Mouse (Mus musculus): ENCODE data around the gene Gdf7. TPM values are rescaled to one million over a fixed set of nuclear protein-coding genes. Genes with fewer than 3 reads are reported as not detected.

Gdf7 gene
- polyA plus RNA-seq, 1 experiment from 2014 or later: not detected

- no peaks in the 10 kb centered on the region for H3K27me3 ChIP-seq (replicated peaks; ENCODE audit: control insufficient read depth, insufficient read depth, low read length)
- H3K27ac ChIP-seq (ENCODE audit: low read depth, low read length): no peak overlapping the region
- H3K9ac ChIP-seq (ENCODE audit: low read depth, low read length): no peak overlapping the region
- ATAC-seq: no peak
- no peaks in the 10 kb centered on the region for H3K9me3 ChIP-seq (ENCODE audit: control insufficient read depth)
- no peak overlapping the region for H3K4me2 ChIP-seq (replicated peaks; ENCODE audit: low read depth)
- H3K4me3 ChIP-seq (ENCODE audit: low read depth, low read length): no peak overlapping the region
- no peak for TF ChIP-seq CTCF (IDR thresholded peaks at IDR 0.05; ENCODE audit: low read depth)
- 87% methylated on average over 10 of the region's 10 CpGs for WGBS
- peaks cover 64% of the 10 kb centered on the region for H3K36me3 ChIP-seq (ENCODE audit: control insufficient read depth, insufficient read depth)
- H3K4me1 ChIP-seq (replicated peaks; ENCODE audit: control insufficient read depth, insufficient read depth, low read length): no peaks in the 10 kb centered on the region
Observed at GRCm38 (mm10) chr12:8324086-8324485, 22.3 kb upstream of the Gdf7 start.

GRCm38 (mm10) chr12:8321506-8321905 is 19.8 kb upstream of the Gdf7 start:
- TF ChIP-seq CTCF (IDR thresholded peaks at IDR 0.05; ENCODE audit: low read depth): no peak
- Histone ChIP-seq H3K9ac (ENCODE audit: low read depth, low read length) (no peak overlapping the region), H3K4me1 (replicated peaks; ENCODE audit: control insufficient read depth, insufficient read depth, low read length) (no peaks in the 10 kb centered on the region), H3K9me3 (ENCODE audit: control insufficient read depth) (no peaks in the 10 kb centered on the region), H3K27me3 (replicated peaks; ENCODE audit: control insufficient read depth, insufficient read depth, low read length) (no peaks in the 10 kb centered on the region), H3K4me3 (ENCODE audit: low read depth, low read length) (no peak overlapping the region), H3K36me3 (ENCODE audit: control insufficient read depth, insufficient read depth) (peaks cover 71% of the 10 kb centered on the region), H3K4me2 (replicated peaks; ENCODE audit: low read depth) (no peak overlapping the region), H3K27ac (ENCODE audit: low read depth, low read length) (no peak overlapping the region)
- 87% methylated on average over 10 of the region's 10 CpGs for WGBS
- ATAC-seq: no peak

GRCm38 (mm10) chr12:8320084-8320713 is 18.4 kb upstream of the Gdf7 start:
- Histone ChIP-seq H3K4me1 (replicated peaks; ENCODE audit: control insufficient read depth, insufficient read depth, low read length) (no peaks in the 10 kb centered on the region), H3K27me3 (replicated peaks; ENCODE audit: control insufficient read depth, insufficient read depth, low read length) (no peaks in the 10 kb centered on the region), H3K9me3 (ENCODE audit: control insufficient read depth) (no peaks in the 10 kb centered on the region), H3K4me3 (ENCODE audit: low read depth, low read length) (no peak overlapping the region), H3K27ac (ENCODE audit: low read depth, low read length) (no peak overlapping the region), H3K36me3 (ENCODE audit: control insufficient read depth, insufficient read depth) (peaks cover 62% of the 10 kb centered on the region), H3K4me2 (replicated peaks; ENCODE audit: low read depth) (no peak overlapping the region), H3K9ac (ENCODE audit: low read depth, low read length) (no peak overlapping the region)
- TF ChIP-seq CTCF (IDR thresholded peaks at IDR 0.05; ENCODE audit: low read depth): peak; percentile 96
- peak; percentile 48; the same call in 1 of the 2 replicates for ATAC-seq
- 42% methylated on average over 5 of the region's 5 CpGs for WGBS

GRCm38 (mm10) chr12:8316541-8316940 is 14.8 kb upstream of the Gdf7 start:
- H3K36me3 ChIP-seq (ENCODE audit: control insufficient read depth, insufficient read depth): peaks cover 29% of the 10 kb centered on the region
- peak; percentile 51 for TF ChIP-seq CTCF (IDR thresholded peaks at IDR 0.05; ENCODE audit: low read depth)
- WGBS: 89% methylated on average over 5 of the region's 5 CpGs
- ATAC-seq: no peak
- H3K4me3 ChIP-seq (ENCODE audit: low read depth, low read length): no peak overlapping the region
- H3K9ac ChIP-seq (ENCODE audit: low read depth, low read length): no peak overlapping the region
- no peaks in the 10 kb centered on the region for H3K9me3 ChIP-seq (ENCODE audit: control insufficient read depth)
- peaks cover 2% of the 10 kb centered on the region; the same call in 1 of the 2 replicates for H3K27me3 ChIP-seq (replicated peaks; ENCODE audit: control insufficient read depth, insufficient read depth, low read length)
- no peak overlapping the region for H3K27ac ChIP-seq (ENCODE audit: low read depth, low read length)
- no peak overlapping the region for H3K4me2 ChIP-seq (replicated peaks; ENCODE audit: low read depth)
- no peaks in the 10 kb centered on the region for H3K4me1 ChIP-seq (replicated peaks; ENCODE audit: control insufficient read depth, insufficient read depth, low read length)

GRCm38 (mm10) chr12:8313773-8314172 is 12.0 kb upstream of the Gdf7 start:
- Histone ChIP-seq H3K27ac (ENCODE audit: low read depth, low read length) (0 out of 2 replicates have a peak overlapping the region, but pooled peaks have one; percentile 31), H3K36me3 (ENCODE audit: control insufficient read depth, insufficient read depth) (peaks cover 14% of the 10 kb centered on the region), H3K4me2 (replicated peaks; ENCODE audit: low read depth) (peak overlapping the region; percentile 85), H3K4me3 (ENCODE audit: low read depth, low read length) (peak overlapping the region; percentile 74), H3K9me3 (ENCODE audit: control insufficient read depth) (no peaks in the 10 kb centered on the region), H3K4me1 (replicated peaks; ENCODE audit: control insufficient read depth, insufficient read depth, low read length) (no peaks in the 10 kb centered on the region), H3K9ac (ENCODE audit: low read depth, low read length) (peak overlapping the region; percentile 67), H3K27me3 (replicated peaks; ENCODE audit: control insufficient read depth, insufficient read depth, low read length) (peaks cover 10% of the 10 kb centered on the region; the same call in 1 of the 2 replicates)
- TF ChIP-seq CTCF (IDR thresholded peaks at IDR 0.05; ENCODE audit: low read depth): no peak
- peak; percentile 2 for ATAC-seq
- WGBS: 14% methylated on average over 12 of the region's 12 CpGs

- no peaks in the 10 kb centered on the region for H3K4me1 ChIP-seq (replicated peaks; ENCODE audit: control insufficient read depth, insufficient read depth, low read length)
- ATAC-seq: peak; percentile 74
- whole genome bisulfite sequencing: under 1% methylated on average over 38 of the region's 38 CpGs
- peak; percentile 99 for TF ChIP-seq CTCF (IDR thresholded peaks at IDR 0.05; ENCODE audit: low read depth)
- H3K4me2 ChIP-seq (replicated peaks; ENCODE audit: low read depth): peak within 1 kb of the TSS; percentile 85
- peak within 1 kb of the TSS; percentile 74 for H3K4me3 ChIP-seq (ENCODE audit: low read depth, low read length)
- H3K9ac ChIP-seq (ENCODE audit: low read depth, low read length): peak within 1 kb of the TSS; percentile 67
- peaks cover 10% of the 10 kb centered on the region; the same call in 1 of the 2 replicates for H3K27me3 ChIP-seq (replicated peaks; ENCODE audit: control insufficient read depth, insufficient read depth, low read length)
- H3K36me3 ChIP-seq (ENCODE audit: control insufficient read depth, insufficient read depth): peaks cover 10% of the 10 kb centered on the region
- H3K9me3 ChIP-seq (ENCODE audit: control insufficient read depth): no peaks in the 10 kb centered on the region
- H3K27ac ChIP-seq (ENCODE audit: low read depth, low read length): peak within 1 kb of the TSS; percentile 31; the same call in 1 of the 2 replicates
Observed at GRCm38 (mm10) chr12:8313270-8313771, 11.6 kb upstream of the Gdf7 start, which contains the start of gene Hs1bp3. Hs1bp3 (plus strand) TSS chr12:8313432.

All from intestine, postnatal 0 days (tissue).